Mouse (Mus musculus) spleen, adult 18-20 months (tissue): ENCODE data around the gene Bbs9.
A peak's percentile ranks its signal among the peaks of the same experiment; 100 is the strongest.

Experiments used
- DNase-seq, 2 experiments: peaks; one replicate each; pipeline ENCODE4 v3.0.0; 2022; ENCODE audit warnings: mixed read lengths in 2 of 2

Gene Bbs9

DNA sequence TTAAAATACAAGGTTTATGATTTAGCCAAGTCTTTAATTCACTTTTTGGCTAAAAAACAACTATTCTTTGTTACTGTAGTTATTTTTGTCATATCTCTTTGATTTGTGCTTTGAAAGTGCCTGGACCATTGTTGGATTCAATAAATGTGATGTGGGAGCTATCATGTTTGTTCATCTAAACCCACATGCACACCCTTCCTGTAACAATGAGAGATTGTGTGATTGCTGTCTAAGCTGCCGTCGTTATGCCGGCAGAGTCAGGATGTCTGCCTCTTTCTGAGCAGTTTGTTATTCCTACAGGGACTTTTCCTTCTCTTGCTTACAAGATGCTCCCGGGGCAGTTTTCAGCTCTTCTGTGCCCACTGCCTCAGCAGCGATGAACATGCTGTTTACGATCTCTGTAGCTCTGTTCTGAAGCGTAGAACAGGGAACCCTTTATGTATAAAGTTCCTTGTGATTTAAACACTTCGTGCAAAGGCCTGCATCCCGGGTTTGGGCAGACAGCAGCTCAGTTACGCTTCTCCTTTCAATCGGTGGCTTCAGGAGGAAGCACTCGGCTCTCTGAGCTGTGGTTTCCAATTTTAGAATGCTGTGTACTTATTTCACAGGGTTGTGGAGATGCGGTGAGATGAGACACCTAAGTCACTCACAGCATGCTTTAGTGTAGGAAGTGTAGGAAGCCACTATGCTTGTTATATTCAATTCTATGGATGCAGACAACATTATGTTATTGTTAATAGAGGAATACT lies 165.3 kb downstream of the Bbs9 start:
- peak in 1 of 2 experiments; percentile 35 for DNase-seq

DNA sequence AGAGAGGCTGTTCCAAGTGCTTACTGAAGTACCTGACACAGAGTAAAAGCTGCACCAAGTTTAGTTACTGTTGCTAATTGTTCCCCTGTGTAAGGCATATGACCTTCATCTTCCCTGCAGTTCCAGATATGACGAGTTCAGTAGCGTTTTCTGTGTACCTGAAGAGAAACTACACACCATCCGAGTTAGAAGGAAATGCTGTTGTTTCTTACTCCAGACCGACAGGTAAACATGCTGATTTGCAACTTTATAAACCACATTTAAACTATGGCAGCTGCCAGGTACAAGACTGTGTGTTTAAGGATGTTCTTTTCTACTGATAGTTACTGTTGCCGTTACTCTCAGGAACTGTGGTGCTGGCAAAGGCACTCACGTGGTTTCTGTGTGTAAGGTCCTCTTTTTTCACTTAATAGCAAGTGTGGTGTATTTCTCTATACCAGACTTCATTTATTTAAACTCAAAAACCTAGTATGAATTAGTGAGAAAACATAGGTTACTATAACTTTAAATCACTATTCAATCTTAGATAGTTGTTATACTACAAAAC lies 170.4 kb downstream of the Bbs9 start:
- DNase-seq = no peak

DNA sequence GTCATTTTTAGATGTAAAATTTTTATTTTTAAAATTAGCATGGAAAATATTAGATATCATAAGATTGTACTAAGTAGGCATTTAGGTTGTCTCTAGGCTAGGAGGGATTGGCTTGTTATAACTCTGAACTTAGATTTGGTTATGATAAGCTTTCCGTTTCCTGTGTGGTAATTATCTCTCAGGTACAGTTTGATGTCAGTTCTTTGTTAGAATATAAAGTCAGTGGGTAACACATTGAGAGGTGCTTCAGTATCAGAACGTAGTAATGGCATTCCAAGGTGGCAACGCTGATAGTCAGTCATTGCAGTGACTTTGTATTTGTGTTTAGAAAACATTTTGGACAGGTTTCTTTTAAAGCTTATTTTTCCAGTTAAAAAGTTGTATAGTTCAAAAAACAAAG lies 170.9 kb downstream of the Bbs9 start:
- no peak for DNase-seq

DNA sequence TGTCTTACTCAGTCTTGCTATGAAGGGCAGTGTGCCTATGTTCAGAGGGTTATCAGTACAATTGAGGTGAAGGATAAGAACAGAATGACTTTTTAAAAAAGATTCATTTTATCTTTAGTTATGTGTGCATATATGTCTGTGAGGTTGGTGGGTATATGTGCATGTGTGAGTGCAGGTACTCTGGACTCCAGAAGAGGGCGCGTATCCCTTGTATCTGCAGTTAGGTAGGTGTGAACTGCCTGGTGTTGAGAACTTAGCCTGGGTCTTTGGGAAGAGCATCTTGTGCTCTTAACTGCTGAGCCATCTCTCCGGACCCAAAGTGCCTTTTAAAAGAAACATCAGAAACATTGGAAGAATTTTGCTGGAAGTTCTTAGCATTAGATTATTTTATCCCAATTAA lies 172.6 kb downstream of the Bbs9 start:
- DNase-seq = no peak

DNA sequence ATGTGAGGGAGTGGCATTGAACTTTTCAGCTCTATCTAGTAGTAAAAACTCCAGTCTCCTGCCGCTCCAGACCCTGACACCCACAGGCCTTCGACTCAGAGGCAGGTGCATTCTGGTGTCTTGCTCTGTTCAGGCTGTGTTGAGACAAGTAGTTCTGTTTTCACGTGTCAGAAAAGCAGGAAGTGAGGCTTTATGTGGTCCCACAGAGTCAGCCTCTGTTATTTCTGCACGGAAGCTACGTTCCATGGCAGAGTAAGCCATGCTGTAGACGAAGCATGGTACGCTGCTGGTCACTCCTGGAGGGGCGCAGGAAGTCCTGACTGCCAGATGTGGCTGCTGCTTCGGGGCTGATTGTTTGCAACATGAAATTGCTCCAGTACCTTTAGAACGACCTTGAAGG lies 174.1 kb downstream of the Bbs9 start:
- peak; percentile 37 to 38 for DNase-seq

DNA sequence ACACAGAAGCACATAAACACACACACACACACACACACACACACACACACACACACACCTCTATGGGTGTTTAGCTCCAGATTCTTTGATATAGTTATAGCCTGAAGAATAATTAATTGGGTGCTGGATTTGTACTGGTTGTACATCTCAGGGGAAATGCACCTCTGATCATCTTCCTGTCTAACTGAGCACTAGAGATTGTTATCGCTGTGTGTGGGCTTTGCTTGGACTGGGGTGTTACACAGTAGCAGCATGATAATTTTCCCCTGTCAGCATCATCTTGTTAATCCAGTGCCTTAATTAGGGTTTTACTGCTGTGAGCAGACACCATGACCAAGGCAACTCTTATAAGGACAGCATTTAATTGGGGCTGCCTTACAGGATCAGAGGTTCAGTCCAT lies 175.3 kb downstream of the Bbs9 start:
- no peak for DNase-seq

DNA sequence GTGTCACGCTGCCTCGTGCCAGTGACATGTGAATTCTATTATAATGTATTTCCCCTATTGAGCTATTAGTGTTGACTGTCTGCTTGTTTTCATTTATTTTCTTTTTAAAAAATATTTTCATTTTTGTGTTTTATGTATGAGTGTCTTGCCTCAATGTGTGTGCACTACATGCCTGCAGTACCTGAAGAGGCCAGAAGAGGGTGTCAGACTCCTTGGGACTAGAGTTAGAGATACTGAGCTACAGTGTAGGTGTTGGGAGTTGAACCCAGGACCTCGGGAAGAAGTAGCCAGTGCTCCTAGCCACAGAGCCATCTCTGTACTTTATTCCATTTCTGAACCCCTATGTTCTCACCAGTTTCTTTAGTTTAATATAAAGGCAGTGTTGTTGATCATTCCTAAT lies 176.1 kb downstream of the Bbs9 start:
- DNase-seq = no peak

DNA sequence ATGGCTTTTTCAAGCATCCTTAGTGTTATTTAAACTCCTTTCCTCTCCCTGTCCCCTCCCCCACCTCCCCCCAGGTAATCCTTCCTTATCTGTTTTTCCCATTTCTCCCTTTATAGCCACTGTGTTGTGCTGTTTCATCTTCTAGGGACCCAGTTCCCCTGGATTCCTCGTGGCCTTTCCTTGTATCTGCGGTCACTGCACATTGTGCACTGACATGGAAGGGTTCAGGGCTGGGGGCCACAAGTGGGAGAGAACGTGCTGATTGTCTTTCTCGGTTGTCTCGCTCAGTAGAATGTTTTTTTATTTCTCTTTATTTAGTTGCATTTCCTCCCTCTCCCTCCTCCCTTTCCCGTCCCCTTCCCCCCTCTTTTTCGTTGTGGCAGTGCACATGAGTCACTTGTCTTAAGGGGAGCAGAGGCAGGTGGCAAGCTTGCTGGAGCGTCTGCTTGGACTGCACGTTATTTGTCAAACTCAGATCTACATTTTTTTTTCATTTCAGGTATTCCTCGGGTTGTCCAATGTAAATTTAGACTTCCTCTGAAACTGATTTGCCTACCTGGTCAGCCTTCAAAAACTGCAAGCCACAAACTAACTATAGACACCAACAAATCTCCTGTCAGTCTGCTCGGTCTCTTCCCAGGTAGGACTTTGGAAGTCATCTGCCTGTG lies 179.3 kb downstream of the Bbs9 start:
- no peak for DNase-seq

DNA sequence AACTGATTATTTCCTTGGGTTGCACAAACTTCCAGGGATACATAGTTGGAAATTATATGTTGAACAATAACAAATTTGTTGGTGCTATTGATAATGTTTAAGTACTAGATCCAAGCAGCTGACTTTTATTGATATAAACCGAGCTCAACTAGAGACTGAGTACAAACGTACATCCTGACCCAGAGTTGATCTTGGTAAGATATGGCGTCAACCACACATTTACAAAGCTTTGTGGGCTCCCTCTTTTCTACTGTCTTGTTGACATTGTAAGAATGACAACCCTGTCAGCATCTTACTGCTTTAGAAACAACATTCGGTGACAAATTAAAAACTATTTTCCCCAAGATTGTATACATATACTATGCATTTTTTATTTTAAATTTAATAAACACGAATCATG lies 181.7 kb downstream of the Bbs9 start:
- no peak for DNase-seq

DNA sequence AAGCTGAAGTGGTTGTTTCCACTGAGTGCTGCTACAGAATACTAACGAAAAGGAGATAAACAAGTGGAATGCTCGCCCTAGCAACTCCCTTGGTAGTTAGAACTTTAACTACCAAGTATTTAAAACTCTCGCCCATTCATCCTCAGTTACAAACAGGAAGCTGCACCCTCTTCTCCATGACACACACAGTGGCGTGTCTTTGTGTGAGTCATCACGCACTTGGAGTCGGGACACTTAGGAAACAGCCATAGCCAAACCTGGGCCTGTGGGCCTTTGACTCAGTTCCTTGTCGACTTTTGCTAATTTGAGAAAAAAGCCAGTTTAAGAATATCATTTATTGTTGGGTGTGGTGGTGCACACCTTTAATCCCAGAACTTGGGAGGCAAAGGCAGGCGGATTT lies 189.6 kb downstream of the Bbs9 start:
- no peak for DNase-seq

DNA sequence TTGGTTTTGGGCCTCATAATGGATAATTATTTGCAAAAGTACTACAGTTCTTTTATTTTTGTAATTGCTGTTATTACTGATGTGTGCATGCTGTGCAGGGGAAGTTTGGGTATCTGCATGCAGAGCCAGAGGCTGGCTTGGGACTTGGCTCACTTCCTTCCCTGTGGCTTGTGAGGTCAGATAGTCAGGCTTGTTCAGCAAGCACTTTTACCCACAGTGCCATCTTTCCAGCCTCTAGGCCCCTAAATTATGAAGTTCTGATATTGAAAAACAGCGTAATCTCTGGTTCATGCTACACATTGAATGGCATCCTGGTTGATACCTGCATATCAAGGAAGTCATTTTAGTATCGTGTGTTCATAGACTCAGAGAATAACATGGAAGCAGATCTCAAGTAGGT lies 197.4 kb downstream of the Bbs9 start:
- DNase-seq = no peak

DNA sequence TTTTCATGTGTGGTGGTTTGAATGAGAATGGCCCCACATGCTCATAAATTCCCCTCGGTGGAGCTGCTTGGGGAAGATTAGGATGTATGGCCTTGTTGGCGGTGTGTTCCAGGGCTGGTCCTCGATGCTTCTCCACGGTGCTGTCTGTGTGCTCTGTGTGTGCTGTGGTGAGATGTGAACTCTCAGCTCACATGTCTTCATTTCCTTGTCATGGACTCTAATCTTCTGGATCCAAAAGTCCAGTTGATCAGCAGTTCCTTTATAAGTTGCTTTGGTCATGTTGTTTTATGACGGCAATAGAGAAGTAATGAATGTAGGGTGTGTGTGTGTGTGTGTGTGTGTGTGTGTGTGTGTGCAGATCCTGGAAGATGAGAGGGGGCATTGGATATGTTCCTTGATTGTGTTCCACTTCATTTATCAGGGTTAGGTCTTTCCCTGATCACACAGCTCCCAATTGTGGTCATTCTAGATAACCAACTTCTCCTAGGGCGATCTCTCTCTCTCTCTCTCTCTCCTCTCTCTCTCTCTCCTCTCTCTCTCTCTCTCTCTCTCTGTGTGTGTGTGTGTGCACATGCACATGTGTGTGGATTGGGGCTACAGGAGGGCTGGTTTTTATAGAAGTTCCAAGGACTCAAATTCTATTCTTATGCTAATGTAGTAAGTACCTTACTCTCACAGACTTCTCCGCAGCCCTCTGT lies 201.8 kb downstream of the Bbs9 start:
- no peak for DNase-seq

DNA sequence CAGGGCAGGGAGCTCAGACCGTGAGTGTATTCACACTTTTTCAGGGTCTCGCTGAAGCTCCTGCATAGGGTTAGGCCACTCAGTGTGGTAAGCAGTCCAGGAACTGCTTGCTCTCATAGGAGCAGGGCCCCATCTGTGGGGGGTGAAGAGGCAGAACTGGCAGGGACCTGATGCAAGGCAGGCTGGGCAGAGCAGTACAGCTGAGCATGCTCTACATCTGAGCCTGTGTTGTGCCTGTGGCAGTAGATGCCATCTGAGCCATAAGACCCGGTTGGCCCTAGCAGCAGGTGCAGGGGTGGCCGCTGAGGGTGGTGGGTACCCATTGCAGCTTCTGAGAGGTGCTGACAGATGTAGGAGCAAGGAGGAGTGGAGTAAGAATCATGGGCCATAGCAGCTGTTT lies 202.5 kb downstream of the Bbs9 start:
- no peak for DNase-seq

DNA sequence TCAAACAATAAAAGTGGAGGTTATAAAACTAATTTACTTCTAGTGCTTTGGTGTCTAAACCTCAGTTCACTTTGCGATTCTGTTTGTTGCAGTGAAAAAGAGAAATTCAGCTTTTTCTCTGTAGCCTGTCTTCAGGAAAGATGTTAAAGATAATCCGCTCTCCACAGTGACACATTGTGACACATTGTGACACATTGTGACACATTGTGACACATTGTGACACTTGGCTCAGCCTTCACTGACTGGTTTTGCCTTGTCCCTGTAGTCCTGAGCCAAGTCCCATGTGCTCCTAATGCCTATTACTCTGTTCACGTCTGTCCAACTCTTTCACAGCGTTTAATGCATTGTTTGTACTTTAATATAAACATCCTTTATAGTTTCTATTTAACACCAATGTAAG lies 203.0 kb downstream of the Bbs9 start:
- DNase-seq = no peak

DNA sequence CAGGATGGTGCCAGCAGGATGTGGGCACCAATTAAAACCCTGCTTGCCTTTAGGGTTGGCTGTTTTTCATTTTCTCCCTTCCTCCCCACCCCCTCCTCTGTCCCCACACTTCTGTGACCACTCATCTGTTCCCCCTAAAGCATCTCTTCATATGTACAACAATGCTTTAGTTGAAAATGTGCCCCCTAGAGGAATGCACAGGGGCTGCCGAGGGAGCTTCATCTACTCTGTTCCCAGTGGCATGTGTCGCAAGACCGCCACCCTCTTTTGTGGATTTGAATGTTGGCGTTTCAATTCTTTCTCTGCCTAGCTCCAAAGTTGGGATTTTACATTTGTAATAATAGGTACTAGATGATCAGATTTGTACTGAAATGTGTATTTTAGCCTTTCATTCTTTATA lies 204.0 kb downstream of the Bbs9 start:
- no peak for DNase-seq

DNA sequence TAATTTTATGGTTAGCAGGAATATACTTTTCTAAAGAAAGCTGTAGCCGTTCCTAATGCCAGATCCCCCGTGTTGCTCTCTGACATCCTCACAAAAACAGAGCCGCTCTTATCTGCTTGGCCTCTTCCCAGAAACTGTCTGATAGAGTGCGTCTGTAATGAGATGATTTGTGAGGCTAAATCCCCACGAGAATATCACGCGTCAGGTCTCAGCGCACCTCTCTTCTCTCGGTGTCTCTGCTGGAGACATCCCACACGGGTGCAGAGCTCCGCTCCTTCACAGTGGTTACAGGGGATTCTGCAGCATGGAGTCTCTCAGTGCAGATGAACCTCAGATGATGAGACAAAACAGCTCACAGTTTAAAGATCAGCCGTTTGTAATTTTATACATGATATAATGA lies 204.5 kb downstream of the Bbs9 start:
- DNase-seq = no peak

DNA sequence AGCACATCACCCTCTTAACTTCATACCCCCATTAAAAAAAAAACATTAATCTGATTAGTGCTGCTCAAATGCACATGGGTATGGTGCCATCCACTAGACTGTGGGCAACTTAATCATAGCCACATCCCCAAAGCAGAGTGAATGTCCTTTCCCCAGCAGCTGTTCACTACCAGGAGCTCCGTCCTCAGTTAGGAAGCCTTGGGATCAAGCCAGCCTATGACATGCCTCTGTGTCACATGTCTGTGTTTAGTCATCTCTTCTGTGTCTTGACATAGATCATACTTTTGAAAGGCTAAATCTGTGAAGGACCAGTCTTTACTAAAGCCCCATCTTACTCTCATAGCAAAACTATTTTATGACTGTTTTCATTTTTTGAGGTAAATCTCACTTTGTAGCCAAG lies 205.0 kb downstream of the Bbs9 start:
- no peak for DNase-seq

DNA sequence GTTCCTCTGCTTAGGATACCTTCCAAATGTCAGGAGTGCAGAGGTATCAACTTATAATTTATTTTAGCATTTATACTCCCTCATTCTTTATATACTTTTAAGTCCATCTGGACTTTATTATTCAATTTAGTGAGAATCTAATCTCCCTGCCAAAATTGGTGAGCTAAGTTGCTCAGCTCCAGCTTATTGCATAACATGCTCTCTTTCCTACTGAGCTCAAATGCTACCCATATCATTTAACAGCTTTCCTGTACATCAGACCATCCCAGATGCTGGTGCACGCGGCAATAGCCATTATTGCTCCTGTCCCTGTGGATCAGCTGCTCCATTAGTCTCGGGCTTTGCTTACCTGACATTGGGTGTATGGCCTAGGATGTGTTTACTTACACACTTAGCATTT lies 208.3 kb downstream of the Bbs9 start:
- no peak for DNase-seq

DNA sequence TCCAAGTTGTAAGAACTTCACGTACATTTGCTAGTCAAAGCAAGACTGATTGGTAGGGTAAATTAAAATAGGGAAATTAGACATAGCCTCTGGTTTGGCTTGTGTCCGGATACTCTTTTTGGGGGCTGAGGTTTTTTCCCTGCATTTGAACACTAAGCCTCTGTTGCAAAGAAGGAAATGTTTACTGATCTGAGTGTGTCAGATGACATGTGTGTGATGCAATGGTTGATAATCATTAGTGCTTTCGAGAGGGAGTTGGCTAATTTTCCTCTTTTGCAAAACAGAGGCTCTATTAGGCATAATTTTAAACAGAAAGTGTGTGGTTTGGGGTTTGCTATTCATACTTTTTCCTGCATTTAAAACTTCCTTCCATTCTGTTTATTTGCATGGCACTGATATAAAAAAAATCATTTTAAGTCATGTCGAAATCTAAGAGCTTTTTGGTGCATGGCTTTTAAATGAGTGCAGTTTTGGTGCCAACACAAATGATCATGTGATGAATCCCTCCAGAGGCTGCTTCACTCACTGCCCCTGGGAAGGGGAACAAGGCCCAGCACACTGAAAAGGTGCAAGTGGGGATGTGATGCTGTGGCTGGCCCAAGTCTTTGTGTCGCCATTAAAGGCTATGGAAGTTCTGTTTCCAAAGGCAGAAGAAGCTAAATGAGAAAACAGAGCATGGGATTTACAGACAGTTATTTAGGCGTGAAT lies 211.4 kb downstream of the Bbs9 start:
- DNase-seq = no peak

DNA sequence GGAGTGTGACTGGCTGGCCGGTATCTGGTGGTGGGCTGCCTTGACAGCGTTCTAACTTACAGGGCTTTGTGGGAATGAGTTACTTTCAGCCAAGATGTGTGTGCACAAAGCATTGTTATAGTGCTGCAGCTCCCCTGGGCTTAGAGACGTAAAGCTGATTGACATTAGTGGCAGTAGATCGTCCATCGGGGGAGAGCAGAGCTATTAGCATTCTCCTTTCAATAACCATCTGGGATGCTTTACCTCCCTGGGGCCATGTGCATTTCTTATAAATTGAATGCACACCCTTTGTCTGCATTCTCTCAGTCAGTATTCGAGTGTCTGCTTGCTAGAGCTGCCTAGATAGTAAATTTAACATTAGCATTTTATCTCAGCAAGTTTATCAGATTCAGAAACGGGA lies 214.7 kb downstream of the Bbs9 start:
- DNase-seq = no peak

DNA sequence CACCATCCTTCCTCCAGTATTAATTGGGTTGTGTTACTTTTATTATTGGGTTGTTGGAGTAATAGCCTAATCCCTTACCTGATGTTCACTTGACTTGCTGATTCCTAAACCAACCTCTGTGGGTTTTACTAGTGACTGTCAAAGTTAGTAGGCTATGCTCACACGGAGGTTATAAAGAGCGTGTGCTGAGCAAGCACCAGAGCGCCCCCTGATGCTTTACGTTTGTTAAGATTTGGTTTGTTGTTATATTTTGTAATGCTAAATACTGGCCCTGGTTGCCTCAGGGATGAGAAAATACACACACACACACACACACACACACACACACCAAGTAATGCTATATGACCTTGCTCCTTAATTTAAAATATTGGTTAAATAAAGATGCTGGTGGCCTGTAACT lies 219.9 kb downstream of the Bbs9 start:
- no peak for DNase-seq

DNA sequence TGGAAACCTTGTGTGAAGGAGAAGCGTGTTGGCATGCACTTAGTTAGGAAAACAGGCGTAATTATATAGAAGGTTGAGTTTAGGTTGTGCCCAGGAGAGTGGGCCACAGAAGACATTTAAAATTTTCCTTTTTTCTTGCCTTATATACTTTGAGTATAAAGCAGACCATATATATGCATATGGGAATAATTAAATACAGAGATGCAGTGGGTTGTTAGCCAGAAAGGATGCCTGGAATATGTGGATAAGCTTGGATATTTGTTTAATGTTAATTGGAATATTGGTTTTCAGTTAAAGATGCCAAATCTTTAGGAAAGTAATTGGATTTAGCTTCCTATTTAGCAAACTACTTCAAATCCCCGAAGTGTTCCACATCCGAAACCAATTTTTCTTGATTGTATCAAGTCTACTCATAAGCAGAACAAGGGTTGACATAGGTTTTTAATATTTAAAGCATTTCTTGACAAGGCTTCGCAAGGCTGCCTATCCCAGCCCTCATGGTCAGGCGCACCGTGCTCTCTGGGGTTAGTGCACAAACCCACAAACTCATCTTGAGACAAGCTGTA lies 221.4 kb downstream of the Bbs9 start:
- DNase-seq = no peak

DNA sequence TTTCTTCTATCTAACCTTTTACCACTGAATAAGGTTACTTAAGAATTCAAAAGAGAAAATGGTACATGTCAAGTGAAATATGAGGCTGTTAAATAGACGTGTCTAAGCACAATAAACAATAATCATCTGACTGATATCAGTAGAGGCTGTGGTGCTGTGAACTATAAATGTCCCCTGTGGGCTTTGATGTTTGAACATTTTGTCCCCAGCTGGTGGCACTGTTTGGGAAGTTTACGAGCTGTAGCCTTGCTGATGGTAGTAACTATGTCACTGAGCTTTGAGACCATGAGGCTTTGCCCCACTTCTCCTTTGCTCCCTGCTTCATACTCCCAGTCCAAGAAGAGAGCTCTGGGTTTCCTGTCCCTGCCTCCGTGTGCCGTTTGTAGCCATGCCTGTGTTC lies 222.3 kb downstream of the Bbs9 start:
- no peak for DNase-seq
